Mouse (Mus musculus): Measurements from ENCODE around the gene Krtap5-1.
"Not testable (repeated sequence)": the region's sequence is repeated elsewhere in the genome, so short reads cannot be mapped to it uniquely, and the experiment has no call there.

Gene Krtap5-1

GRCm38 (mm10) chr7:142296108-142296507 lies 810 bp downstream of the Krtap5-1 start:
- not testable (repeated sequence) for DNase-seq (ENCODE audit: low read depth, low spot score)

GRCm38 (mm10) chr7:142295418-142295817 lies 1.5 kb downstream of the Krtap5-1 start:
- no peak for DNase-seq (ENCODE audit: low read depth, low spot score)

- not testable (repeated sequence) for DNase-seq (ENCODE audit: low read depth, low spot score)
Observed at GRCm38 (mm10) chr7:142293851-142294250, 3.1 kb downstream of the Krtap5-1 start.

GRCm38 (mm10) chr7:142285910-142286612 lies 10.9 kb downstream of the Krtap5-1 start:
- not testable (repeated sequence) for DNase-seq (ENCODE audit: low read depth, low spot score)

GRCm38 (mm10) chr7:142285130-142285835 lies 11.6 kb downstream of the Krtap5-1 start:
- no peak for DNase-seq (ENCODE audit: low read depth, low spot score)

- peak; percentile 90 for DNase-seq (ENCODE audit: low read depth, low spot score)
Observed at GRCm38 (mm10) chr7:142284615-142285080, 12.3 kb downstream of the Krtap5-1 start.

GRCm38 (mm10) chr7:142284023-142284591 lies 12.8 kb downstream of the Krtap5-1 start:
- DNase-seq (ENCODE audit: low read depth, low spot score), result peak; percentile 43

- not testable (repeated sequence) for DNase-seq (ENCODE audit: low read depth, low spot score)
Observed at GRCm38 (mm10) chr7:142282847-142283246, 14.1 kb downstream of the Krtap5-1 start.

- DNase-seq (ENCODE audit: low read depth, low spot score), result not testable (repeated sequence)
Observed at GRCm38 (mm10) chr7:142279291-142279690, 17.6 kb downstream of the Krtap5-1 start.

- not testable (repeated sequence) for DNase-seq (ENCODE audit: low read depth, low spot score)
Observed at GRCm38 (mm10) chr7:142278183-142278582, 18.7 kb downstream of the Krtap5-1 start.

- not testable (repeated sequence) for DNase-seq (ENCODE audit: low read depth, low spot score)
Observed at GRCm38 (mm10) chr7:142274263-142274662, 22.7 kb downstream of the Krtap5-1 start, which contains the start of gene Gm4559. Gm4559 (minus strand) TSS chr7:142274363.

- not testable (repeated sequence) for DNase-seq (ENCODE audit: low read depth, low spot score)
Observed at GRCm38 (mm10) chr7:142258254-142258653, 38.7 kb downstream of the Krtap5-1 start, which contains the start of gene Gm2431. Gm2431 (minus strand) TSS chr7:142258354.

- DNase-seq (ENCODE audit: low read depth, low spot score), result peak; percentile 20
Observed at GRCm38 (mm10) chr7:142255517-142255916, 41.4 kb downstream of the Krtap5-1 start.

- peak; percentile 13 for DNase-seq (ENCODE audit: low read depth, low spot score)
Observed at GRCm38 (mm10) chr7:142249824-142250223, 47.1 kb downstream of the Krtap5-1 start.
